Mouse (Mus musculus): ENCODE data around the gene Il17a. TPM values are rescaled to one million over a fixed set of nuclear protein-coding genes. Genes with fewer than 3 reads are reported as not detected.

Il17a gene
- not detected in 2 replicates for polyA plus RNA-seq (2014; fragmentation: Nextera tagmentation; extraction: Ambion mirVana)

DNA sequence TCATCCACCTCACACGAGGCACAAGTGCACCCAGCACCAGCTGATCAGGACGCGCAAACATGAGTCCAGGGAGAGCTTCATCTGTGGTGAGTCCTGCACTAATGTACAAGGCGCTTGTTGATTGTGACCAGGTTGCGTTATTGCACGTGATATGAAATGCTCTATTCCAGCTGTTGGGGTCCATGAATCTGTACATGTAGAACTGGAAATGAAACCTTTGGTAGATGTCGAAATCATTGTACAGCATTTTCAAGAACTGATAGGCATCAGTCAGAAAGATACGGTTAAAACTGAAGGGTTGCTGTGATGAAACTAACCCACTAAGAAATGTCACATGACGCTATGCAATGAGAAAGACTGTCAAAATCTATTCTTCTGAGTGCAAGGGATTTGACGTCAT lies at the start of gene Il17a:
TSS of gene Il17a (plus strand) at position 3 of the 400 bp plus-strand sequence.
- WGBS (ENCODE audit: insufficient replicate concordance) = 82% methylated on average over 10 of the region's 10 CpGs
- no peak within 1 kb of the TSS for H3K27ac ChIP-seq (ENCODE audit: low read depth, low read length)
- H3K9me3 ChIP-seq (replicated peaks; ENCODE audit: control insufficient read depth, low read length) = no peaks in the 10 kb centered on the region
- H3K4me3 ChIP-seq (ENCODE audit: low read depth, low read length) = no peak within 1 kb of the TSS
- no peaks in the 10 kb centered on the region for H3K36me3 ChIP-seq (ENCODE audit: control insufficient read depth, insufficient read depth, low read length)
- no peaks in the 10 kb centered on the region for H3K27me3 ChIP-seq (ENCODE audit: control insufficient read depth, insufficient read depth, low read length)
- no peaks in the 10 kb centered on the region for H3K4me1 ChIP-seq (ENCODE audit: control insufficient read depth, insufficient read depth, low read length)
- no peak within 1 kb of the TSS for H3K4me2 ChIP-seq
- no peak for ATAC-seq (replicated peaks; ENCODE audit: insufficient number of reproducible peaks, low FRiP score, low TSS enrichment)
- no peak within 1 kb of the TSS for H3K9ac ChIP-seq (ENCODE audit: low read depth, low read length)

DNA sequence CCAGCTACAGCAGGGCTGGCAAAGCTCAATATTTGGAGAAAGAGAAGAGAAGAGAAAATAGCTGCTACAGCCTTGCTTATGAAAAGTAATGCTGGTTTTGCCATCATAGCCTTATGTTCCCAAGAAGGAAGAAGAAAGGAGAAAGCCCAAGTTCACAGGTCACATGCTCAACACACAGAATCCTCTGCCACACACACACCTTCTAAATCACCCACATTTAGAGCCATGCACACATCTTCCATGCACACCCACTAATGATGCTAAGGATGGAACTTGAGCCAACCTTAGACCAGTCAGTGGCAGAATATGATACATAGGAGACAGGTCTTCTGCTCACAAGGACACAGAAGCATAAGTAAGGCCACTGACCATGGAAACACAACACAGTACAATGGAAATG lies 47.9 kb upstream of the Il17a start:
- no peak for ATAC-seq (replicated peaks; ENCODE audit: insufficient number of reproducible peaks, low FRiP score, low TSS enrichment)
- no peaks in the 10 kb centered on the region for H3K4me1 ChIP-seq (ENCODE audit: control insufficient read depth, insufficient read depth, low read length)
- H3K4me3 ChIP-seq (ENCODE audit: low read depth, low read length) = no peak overlapping the region
- no peak overlapping the region for H3K4me2 ChIP-seq
- H3K27ac ChIP-seq (ENCODE audit: low read depth, low read length) = no peak overlapping the region
- H3K9me3 ChIP-seq (replicated peaks; ENCODE audit: control insufficient read depth, low read length) = no peaks in the 10 kb centered on the region
- H3K27me3 ChIP-seq (ENCODE audit: control insufficient read depth, insufficient read depth, low read length) = no peaks in the 10 kb centered on the region
- no peaks in the 10 kb centered on the region for H3K36me3 ChIP-seq (ENCODE audit: control insufficient read depth, insufficient read depth, low read length)
- H3K9ac ChIP-seq (ENCODE audit: low read depth, low read length) = no peak overlapping the region

GRCm38 (mm10) chr1:20683386-20683785 lies 47.3 kb upstream of the Il17a start:
- H3K36me3 ChIP-seq (ENCODE audit: control insufficient read depth, insufficient read depth, low read length) = no peaks in the 10 kb centered on the region
- no peak overlapping the region for H3K4me3 ChIP-seq (ENCODE audit: low read depth, low read length)
- WGBS (ENCODE audit: insufficient replicate concordance) = 88% methylated on average over 5 of the region's 5 CpGs
- no peak for ATAC-seq (replicated peaks; ENCODE audit: insufficient number of reproducible peaks, low FRiP score, low TSS enrichment)
- no peak overlapping the region for H3K9ac ChIP-seq (ENCODE audit: low read depth, low read length)
- no peaks in the 10 kb centered on the region for H3K9me3 ChIP-seq (replicated peaks; ENCODE audit: control insufficient read depth, low read length)
- no peaks in the 10 kb centered on the region for H3K4me1 ChIP-seq (ENCODE audit: control insufficient read depth, insufficient read depth, low read length)
- H3K27ac ChIP-seq (ENCODE audit: low read depth, low read length) = no peak overlapping the region
- no peak overlapping the region for H3K4me2 ChIP-seq
- H3K27me3 ChIP-seq (ENCODE audit: control insufficient read depth, insufficient read depth, low read length) = no peaks in the 10 kb centered on the region

DNA sequence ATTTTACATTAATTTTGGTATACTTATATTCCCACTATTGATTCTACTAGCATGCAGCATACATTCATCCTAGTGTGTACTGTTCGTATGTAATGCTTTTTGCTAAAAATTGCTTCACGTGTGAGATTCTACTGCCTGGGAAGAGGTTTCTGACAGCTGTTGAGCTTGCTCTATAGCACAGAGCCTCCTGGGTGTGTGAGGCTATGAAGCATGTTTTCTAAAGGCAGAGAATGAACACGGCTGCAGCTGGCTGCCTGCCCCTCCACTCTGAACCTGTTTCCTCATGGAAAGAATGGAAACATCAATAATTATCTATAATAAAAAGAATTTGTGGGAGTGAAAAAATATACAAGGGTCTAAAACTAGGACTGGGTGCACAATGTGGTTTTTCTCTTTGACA lies 46.9 kb upstream of the Il17a start:
- Histone ChIP-seq H3K9me3 (replicated peaks; ENCODE audit: control insufficient read depth, low read length) (no peaks in the 10 kb centered on the region), H3K36me3 (ENCODE audit: control insufficient read depth, insufficient read depth, low read length) (no peaks in the 10 kb centered on the region), H3K27ac (ENCODE audit: low read depth, low read length) (no peak overlapping the region), H3K4me3 (ENCODE audit: low read depth, low read length) (no peak overlapping the region), H3K4me1 (ENCODE audit: control insufficient read depth, insufficient read depth, low read length) (no peaks in the 10 kb centered on the region), H3K27me3 (ENCODE audit: control insufficient read depth, insufficient read depth, low read length) (no peaks in the 10 kb centered on the region), H3K4me2 (no peak overlapping the region), H3K9ac (ENCODE audit: low read depth, low read length) (no peak overlapping the region)
- no peak for ATAC-seq (replicated peaks; ENCODE audit: insufficient number of reproducible peaks, low FRiP score, low TSS enrichment)
- WGBS (ENCODE audit: insufficient replicate concordance) = 81% methylated on average over 3 of the region's 3 CpGs

- H3K4me2 ChIP-seq = no peak overlapping the region
- H3K36me3 ChIP-seq (ENCODE audit: control insufficient read depth, insufficient read depth, low read length) = no peaks in the 10 kb centered on the region
- no peak overlapping the region for H3K9ac ChIP-seq (ENCODE audit: low read depth, low read length)
- 77% methylated on average over 3 of the region's 3 CpGs for WGBS (ENCODE audit: insufficient replicate concordance)
- no peaks in the 10 kb centered on the region for H3K9me3 ChIP-seq (replicated peaks; ENCODE audit: control insufficient read depth, low read length)
- H3K4me1 ChIP-seq (ENCODE audit: control insufficient read depth, insufficient read depth, low read length) = no peaks in the 10 kb centered on the region
- no peaks in the 10 kb centered on the region for H3K27me3 ChIP-seq (ENCODE audit: control insufficient read depth, insufficient read depth, low read length)
- no peak overlapping the region for H3K27ac ChIP-seq (ENCODE audit: low read depth, low read length)
- no peak overlapping the region for H3K4me3 ChIP-seq (ENCODE audit: low read depth, low read length)
- no peak for ATAC-seq (replicated peaks; ENCODE audit: insufficient number of reproducible peaks, low FRiP score, low TSS enrichment)
These were observed 46.3 kb upstream of the Il17a start for GRCm38 (mm10) chr1:20684403-20684802.

DNA sequence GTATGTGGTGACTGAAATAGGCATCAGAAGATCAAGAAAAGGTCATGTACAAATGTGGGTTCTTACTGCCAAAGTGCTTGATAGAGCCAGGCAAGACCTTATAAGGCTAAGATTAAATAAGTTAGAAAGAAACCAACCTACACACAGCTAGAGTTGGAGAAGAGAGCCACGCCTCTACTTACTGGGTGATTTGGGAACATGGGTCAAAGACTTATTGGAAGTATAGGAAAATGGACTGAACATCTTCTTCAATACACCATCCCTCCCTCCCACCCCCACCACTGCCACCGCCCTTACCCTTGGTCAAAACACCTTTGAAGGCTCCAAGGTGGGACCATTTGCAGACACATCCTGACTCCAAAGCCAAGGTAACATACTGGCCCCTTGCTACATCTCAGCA lies 45.3 kb upstream of the Il17a start:
- Histone ChIP-seq H3K9me3 (replicated peaks; ENCODE audit: control insufficient read depth, low read length) (no peaks in the 10 kb centered on the region), H3K4me1 (ENCODE audit: control insufficient read depth, insufficient read depth, low read length) (no peaks in the 10 kb centered on the region), H3K27ac (ENCODE audit: low read depth, low read length) (no peak overlapping the region), H3K4me2 (no peak overlapping the region), H3K36me3 (ENCODE audit: control insufficient read depth, insufficient read depth, low read length) (no peaks in the 10 kb centered on the region), H3K27me3 (ENCODE audit: control insufficient read depth, insufficient read depth, low read length) (no peaks in the 10 kb centered on the region), H3K9ac (ENCODE audit: low read depth, low read length) (no peak overlapping the region), H3K4me3 (ENCODE audit: low read depth, low read length) (no peak overlapping the region)
- WGBS (ENCODE audit: insufficient replicate concordance) = 86% methylated on average over 2 of the region's 2 CpGs
- no peak for ATAC-seq (replicated peaks; ENCODE audit: insufficient number of reproducible peaks, low FRiP score, low TSS enrichment)

GRCm38 (mm10) chr1:20685907-20686306 lies 44.8 kb upstream of the Il17a start:
- H3K36me3 ChIP-seq (ENCODE audit: control insufficient read depth, insufficient read depth, low read length) = no peaks in the 10 kb centered on the region
- no peaks in the 10 kb centered on the region for H3K9me3 ChIP-seq (replicated peaks; ENCODE audit: control insufficient read depth, low read length)
- ATAC-seq (replicated peaks; ENCODE audit: insufficient number of reproducible peaks, low FRiP score, low TSS enrichment) = no peak
- 77% methylated on average over 4 of the region's 4 CpGs for WGBS (ENCODE audit: insufficient replicate concordance)
- no peak overlapping the region for H3K4me2 ChIP-seq
- no peaks in the 10 kb centered on the region for H3K27me3 ChIP-seq (ENCODE audit: control insufficient read depth, insufficient read depth, low read length)
- H3K4me3 ChIP-seq (ENCODE audit: low read depth, low read length) = no peak overlapping the region
- H3K27ac ChIP-seq (ENCODE audit: low read depth, low read length) = no peak overlapping the region
- no peak overlapping the region for H3K9ac ChIP-seq (ENCODE audit: low read depth, low read length)
- H3K4me1 ChIP-seq (ENCODE audit: control insufficient read depth, insufficient read depth, low read length) = no peaks in the 10 kb centered on the region

DNA sequence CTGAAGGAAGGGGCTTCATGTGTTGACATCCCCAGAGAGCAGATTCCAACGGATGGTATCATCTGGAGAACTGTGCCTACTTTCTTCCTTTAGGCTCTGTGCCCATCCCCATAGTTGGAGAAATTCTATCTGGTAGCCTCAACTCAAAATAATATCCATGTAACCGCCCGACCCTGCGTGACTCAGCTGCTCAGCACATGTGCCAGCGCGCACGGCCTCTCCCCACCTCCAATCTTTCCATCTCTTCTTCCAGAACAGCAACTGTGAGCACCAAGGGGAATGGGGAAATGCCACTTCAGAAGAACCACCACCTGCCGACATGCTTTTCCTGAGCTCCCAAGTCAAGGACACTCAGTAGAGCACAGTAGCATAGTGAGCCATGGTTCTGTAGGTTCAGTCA lies 39.4 kb upstream of the Il17a start:
- H3K9ac ChIP-seq (ENCODE audit: low read depth, low read length) = no peak overlapping the region
- WGBS (ENCODE audit: insufficient replicate concordance) = 88% methylated on average over 8 of the region's 8 CpGs
- ATAC-seq (replicated peaks; ENCODE audit: insufficient number of reproducible peaks, low FRiP score, low TSS enrichment) = no peak

DNA sequence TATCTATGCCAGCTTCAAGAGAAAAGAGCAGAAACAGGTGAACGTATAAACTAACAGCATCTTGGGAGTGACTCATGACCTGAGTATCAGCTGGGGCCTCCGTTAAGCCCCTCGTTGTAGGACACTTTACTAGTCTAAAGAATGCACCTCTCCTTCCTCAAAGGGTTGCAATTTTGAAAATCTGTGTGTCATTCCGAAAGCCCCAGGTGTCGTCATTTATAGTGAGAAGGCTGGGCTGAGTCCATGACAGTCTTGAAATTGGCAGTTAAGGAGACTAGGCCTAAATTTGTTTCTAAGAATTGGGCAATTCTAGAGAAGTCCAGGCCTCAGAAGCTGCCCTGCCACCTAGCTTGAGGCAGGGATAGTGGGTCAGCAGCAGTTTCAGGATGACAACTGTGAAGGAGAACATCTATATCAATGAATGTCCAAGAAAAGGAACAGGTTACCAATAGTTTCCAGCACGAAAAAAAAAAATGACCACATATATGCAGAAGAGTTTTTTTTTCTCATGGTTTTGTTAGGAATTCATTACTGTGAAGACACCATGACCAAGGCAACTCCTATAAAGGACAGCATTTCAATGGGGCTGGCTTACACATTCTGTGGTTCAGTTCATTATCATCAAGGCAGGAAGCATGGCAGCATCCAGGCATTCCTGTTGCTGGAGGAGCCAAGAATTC lies 36.9 kb upstream of the Il17a start:
- H3K36me3 ChIP-seq (ENCODE audit: control insufficient read depth, insufficient read depth, low read length) = no peaks in the 10 kb centered on the region
- 76% methylated on average over 6 of the region's 6 CpGs for WGBS (ENCODE audit: insufficient replicate concordance)
- no peak overlapping the region for H3K4me2 ChIP-seq
- ATAC-seq (replicated peaks; ENCODE audit: insufficient number of reproducible peaks, low FRiP score, low TSS enrichment) = no peak
- no peak overlapping the region for H3K9ac ChIP-seq (ENCODE audit: low read depth, low read length)
- H3K27me3 ChIP-seq (ENCODE audit: control insufficient read depth, insufficient read depth, low read length) = no peaks in the 10 kb centered on the region
- no peak overlapping the region for H3K27ac ChIP-seq (ENCODE audit: low read depth, low read length)
- no peaks in the 10 kb centered on the region for H3K4me1 ChIP-seq (ENCODE audit: control insufficient read depth, insufficient read depth, low read length)
- H3K4me3 ChIP-seq (ENCODE audit: low read depth, low read length) = no peak overlapping the region
- H3K9me3 ChIP-seq (replicated peaks; ENCODE audit: control insufficient read depth, low read length) = no peaks in the 10 kb centered on the region

More for the DNA sequence above, 39.4 kb upstream of the Il17a start:
- no peak overlapping the region for H3K27ac ChIP-seq (ENCODE audit: low read depth, low read length)
- H3K27me3 ChIP-seq (ENCODE audit: control insufficient read depth, insufficient read depth, low read length) = no peaks in the 10 kb centered on the region
- no peaks in the 10 kb centered on the region for H3K9me3 ChIP-seq (replicated peaks; ENCODE audit: control insufficient read depth, low read length)
- no peaks in the 10 kb centered on the region for H3K36me3 ChIP-seq (ENCODE audit: control insufficient read depth, insufficient read depth, low read length)
- no peak overlapping the region for H3K4me2 ChIP-seq
- H3K4me3 ChIP-seq (ENCODE audit: low read depth, low read length) = no peak overlapping the region
- H3K4me1 ChIP-seq (ENCODE audit: control insufficient read depth, insufficient read depth, low read length) = no peaks in the 10 kb centered on the region
